Mouse (Mus musculus) right cerebral cortex, postnatal 36 days (tissue): ENCODE measurements at regions not wholly inside any gene's neighbourhood (a gene's known extent, or its start where the extent isn't known, plus 50 kb on each side); places are given as distances from the start of the nearest gene placed in this dataset.
A peak's percentile ranks its signal among the peaks of the same experiment; 100 is the strongest.

ENCODE experiments used
- DNase-seq, 2 experiments: peaks; one replicate each; pipeline ENCODE4 v3.0.0; 2022; ENCODE audit warnings: low spot score in 2 of 2, mixed read lengths in 1 of 2

DNA sequence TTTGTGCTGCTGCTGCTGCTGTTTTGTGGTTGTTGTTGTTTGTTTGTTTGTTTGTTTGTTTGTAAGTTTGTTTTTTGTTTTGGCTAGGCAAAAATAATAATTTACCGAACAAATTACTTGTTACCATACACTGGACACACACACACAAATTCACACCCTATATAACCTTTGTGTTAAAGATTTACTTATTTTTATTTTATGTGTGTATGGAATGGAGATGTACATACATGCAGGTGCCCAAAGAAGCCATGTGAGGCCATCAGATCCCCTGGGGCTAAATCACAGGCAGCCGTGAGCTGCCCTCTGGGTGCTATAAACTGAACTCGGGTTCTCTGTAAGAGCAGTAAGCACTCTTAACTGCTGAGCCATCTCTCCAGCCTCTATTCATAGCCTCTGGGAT lies 56.0 kb downstream of the Pttg1 start:
- no peak for DNase-seq

DNA sequence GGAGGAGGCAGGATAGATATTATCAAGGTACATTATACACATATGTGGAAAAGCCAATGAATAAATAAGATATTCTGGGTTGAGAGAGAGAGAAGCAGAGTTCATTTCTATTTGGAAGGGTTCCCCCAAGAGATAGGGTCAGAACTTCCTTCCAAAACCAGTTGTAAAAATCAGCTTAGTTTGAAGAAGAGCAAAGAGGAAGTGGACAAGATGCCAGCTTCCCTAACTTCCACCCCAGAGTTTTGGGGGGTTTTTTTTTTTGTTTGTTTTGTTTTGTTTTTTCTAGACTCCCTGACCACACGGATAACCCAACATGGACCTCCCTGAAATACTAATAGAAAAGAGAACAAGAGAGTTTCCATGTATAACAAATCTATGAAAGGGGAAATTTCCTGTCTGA lies 57.7 kb downstream of the Pttg1 start:
- DNase-seq, result no peak

DNA sequence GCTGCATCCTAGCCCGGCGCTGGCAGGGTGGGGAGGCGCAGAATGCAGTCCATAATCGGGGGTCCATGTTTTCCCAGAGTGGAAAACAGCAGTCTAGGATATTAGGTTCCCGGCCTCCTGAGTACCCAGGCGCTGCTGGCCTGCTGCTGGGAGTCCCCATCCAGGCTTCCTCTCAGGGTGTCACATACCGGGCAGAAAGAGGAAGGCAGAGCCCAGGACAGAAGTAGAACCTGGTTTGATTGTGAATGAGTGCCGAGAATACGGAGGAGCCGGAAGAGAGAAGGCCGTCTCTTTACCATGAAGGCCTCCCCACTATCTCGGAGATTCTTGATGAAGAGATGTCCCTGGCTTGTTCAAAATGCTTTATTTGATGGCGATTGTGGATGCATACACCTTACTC lies 64.2 kb downstream of the Pttg1 start:
- no peak for DNase-seq

DNA sequence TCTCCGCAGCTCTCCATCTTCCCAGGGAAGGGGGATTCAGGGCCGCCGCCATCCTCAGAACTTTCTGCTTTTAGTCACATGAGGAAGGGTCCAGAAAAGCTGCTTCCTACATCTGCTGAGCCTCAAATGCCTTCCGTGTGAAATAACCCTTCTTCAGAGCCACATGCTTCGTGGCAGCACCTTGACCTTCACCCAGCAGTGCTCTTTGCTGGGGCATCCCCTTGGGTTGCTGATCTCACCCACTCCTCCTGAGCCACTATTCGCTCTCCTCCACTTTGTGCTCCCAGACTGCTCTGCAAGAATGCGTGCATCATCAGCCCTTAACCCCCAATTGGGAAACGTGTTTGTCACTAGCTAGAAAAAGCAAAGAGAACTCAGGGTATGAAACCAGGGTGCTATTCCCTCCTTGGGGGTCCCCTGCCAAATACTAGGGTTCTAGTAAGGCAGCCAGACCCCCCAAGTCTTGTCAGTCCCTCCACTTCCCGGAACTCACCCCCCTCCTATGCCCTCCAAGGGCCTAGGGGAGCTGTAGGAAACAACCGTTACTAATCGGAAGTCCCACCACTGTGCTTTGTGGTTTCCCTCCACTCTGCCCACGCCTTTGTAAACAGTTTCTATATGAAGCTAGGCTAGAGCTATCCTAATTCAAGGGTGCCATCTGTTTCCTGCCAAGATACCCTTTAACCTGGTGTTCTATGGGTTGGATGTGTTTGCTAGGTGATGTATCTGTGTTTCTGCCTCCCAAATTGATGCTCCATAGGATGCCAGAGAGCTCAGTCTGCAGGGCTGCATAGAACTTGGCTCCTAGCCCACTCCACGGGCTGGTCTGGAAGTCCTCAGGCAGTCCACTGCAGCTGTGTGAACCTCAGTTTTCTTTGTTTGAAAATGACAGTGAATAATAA lies 67.4 kb downstream of the Pttg1 start:
- no peak for DNase-seq

DNA sequence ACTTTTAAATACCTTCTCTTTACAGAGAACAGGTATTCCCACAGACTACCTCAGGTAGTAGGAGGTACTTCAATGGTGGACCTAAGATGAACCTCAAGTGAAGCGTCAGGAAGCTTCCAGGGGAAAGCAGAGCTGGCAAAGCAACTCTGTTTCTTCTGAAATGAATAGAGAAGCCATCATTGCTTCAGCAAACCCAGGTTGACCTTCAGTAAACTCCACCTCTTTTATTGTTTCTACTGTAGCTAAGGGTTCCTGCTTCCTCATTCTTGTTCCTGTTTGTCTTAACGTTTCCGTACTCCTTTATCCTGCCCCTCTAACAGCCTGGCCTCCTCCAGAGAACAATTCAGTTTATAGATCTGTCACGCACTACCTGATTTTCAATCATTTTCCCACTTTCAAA lies 72.4 kb downstream of the Pttg1 start:
- no peak for DNase-seq

DNA sequence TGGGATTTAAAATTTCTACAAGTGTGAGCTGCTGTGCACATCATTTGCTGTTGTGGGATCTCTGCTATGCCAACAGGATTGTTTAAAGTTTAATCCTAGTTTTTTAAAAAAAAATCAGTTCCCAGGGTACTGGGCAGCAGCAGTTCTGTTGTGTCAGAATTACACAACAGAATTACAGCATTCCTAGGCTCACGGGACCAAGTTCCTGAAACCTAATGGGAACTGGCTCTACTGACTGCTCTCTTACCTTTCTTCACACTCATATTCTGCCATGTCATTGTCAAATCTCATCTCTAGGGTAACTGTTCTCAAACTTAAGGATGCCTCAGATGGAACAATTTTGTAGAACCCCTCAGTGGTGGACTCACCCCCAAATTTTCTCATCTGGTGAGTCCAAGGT lies 73.0 kb downstream of the Pttg1 start:
- DNase-seq, result no peak

DNA sequence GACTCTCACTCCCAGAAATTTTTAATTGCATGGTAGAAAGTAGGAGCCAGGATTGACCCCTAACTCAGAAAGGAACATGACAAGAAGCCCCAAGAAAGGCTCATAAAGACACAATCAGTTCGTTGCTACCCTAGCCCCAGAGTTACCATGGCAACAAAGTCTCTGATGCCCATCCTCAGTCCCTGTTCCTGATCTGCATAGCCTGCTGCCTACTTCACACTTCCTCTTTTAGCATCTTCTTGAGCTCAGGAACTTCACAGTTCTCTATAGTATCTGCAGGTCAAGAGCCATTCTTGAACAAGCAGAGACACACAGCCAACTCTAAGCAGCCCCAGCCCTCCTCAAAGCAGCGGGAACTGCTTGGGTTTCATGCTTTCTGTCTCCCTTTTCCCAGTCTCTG lies 74.2 kb downstream of the Pttg1 start:
- peak in 1 of 2 experiments; percentile 23 for DNase-seq

DNA sequence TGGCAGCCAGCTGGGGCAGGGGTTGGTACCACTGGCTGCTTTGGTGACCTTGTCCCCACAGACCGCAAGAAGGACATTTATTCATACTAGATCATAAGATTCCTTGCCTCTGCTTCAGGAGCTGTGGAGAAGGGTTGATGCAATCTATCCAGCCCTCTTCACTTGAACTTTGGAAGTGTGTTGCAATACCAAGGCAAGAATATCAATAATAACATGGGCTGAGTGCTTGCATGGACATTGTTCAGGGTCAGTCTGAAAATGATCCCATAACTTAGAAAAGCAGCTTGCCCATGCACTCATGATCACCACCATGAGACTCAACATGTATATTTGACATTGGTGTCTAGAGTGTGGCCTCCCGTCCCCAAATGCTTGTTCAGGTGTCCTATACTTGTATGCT lies 74.7 kb downstream of the Pttg1 start:
- no peak for DNase-seq

DNA sequence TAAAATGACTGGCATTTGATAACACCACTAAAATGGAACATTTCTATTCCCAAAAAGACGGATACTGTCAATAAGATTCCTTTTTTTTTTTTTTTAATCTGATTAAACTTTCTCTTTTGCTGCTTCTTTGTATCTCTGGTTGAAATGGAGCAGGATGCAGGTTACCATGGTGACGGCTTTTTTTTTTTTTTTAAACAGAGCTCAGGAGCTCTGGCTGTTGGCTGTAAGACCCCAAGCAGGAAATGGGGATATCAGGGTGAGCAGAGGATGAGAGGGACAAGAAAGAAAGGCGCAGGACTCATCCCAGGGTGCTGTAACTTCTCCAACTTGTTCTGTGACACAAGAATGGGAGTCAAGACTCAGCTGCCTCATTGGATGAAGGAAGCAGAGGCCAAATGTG lies 75.8 kb downstream of the Pttg1 start:
- no peak for DNase-seq

DNA sequence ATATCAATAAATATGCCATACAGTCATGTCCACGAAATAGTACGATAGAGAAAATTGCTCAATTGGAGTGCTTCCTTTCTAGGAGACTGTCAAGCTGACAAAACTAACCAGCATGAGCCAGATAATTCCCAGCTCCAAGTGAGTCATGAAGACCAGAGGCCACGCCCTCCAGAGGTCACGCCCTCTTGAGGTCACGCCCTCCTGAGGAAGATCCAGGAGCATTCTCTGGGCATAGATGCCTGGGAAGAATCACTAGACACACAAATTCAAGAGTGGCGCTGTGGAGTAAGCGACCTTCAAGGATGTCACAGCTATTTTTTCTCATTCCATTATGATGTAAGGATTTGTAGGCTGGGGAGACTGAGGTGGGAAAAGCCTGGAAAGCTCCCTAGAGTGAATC lies 76.5 kb downstream of the Pttg1 start:
- DNase-seq, result no peak

DNA sequence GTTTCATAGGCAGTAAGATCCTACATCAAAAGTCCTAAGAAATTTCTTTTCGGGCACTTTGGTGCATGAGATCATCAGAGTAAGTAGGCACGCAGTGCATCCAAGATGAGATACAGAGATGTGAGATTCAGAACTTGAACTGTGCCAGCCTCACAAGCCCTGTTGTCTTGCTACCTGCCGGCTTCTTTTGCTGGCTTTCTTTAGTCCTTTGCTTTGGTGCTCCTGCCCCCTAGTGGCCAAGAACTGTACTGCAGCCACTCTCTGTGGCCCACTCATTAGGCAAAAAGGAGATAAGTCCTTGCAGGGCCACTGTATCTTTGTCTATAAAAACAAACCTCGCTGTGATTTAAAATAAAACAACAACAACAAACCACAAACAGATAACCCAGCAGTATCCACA lies 77.5 kb downstream of the Pttg1 start:
- peak; percentile 84 to 86 for DNase-seq

DNA sequence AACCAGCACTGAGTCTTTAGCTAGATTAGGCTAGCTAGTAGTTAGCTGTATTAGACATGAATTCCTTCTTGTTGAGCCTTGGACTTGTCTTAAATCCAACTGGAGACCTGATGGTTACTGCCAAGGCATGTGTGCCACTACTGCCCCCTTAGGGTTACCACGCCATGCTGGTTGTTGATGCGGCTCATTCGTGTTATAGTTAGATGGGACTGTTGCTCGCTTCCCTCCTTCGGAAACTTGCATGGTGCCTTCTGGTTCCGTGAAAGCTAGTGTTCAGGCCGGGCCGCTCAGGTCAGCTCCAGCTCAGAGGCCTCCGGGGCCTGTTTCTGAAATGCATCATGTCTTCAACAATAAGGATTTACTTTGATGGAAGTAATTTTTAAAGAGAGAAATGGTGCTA lies 79.6 kb downstream of the Pttg1 start:
- DNase-seq, result no peak

DNA sequence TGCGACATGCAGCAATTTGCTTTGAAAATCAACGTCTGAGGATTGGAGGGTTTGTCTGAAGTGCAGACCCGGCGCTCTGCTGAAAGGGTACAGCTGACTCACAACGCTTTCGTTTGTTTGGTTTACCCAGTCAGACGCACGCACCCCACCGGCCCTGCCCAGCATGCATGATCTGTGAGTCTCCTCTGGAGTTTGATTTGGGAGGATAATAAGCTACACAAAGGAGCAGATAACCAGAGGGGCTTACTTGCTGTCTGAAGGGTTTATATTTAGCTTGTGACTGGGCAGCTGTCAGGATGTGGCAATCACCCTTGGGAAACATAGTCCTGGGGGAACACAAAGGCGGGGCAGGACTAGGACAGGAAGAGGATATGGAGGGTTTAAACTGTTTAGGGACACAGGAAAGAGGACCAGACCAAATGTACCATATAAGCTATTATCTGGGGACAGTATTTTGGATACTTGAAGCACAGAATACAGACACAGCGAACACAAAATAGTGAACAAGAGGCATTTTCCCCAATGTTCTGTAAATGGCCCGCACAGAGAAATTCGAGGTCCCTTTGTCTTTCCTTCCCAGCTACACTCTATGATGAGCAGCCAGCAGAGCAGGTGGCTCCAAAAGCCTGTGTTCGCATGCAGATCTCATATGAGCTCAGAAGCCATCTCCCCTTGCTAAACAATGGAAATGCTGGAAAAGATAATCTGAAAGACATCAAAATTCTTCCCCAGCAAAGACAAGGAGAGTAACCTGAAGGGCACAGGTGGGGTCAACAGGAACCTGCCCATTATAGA lies 81.1 kb downstream of the Pttg1 start:
- DNase-seq, result no peak

DNA sequence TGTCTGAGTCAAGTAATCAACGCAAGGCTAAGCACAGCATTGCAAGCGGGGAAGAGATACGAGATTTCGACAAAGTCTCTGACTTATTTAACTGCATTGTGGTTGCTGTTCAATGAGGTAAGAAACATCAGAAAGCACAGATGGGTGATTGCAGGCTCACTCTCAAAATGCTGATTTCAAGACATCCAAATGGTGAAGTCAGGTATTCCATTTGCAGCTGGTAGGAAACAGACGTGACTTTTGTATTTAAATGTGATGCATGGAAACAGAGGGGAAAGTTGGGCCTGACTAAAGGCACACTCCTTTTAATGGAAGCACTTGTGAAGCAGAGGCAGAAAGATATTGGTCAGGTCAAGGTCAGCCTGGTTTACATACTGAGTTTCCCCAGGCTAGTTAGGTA lies 82.5 kb downstream of the Pttg1 start:
- DNase-seq, result no peak

DNA sequence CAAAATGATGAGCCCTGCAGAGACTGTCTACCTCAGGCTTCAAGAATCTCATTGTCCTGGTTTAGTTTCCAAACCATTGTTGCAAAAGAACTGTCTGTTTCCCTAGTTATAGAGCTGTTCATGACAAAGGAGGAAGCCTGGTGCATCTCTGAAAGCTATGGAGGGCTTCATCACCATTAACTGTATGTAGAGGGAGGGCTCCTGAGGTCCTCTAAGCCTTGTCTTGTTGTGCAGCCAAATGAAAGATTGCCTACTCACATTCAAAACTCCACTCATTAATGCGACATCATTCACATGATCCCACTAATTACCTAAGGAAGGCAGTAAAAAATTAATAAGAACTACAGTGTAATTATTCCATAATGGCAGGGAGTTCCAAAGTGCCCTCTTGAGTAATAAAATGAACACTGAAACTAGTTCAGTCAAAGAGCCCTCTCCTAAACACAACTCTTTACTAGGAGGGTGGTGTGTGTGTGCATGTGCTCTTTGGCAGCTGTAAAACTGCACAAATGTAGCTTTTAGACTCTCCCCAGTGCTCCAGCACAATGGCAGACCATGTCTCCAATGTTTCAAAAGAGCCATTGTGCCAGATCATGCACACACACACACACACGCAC lies 87.6 kb downstream of the Pttg1 start:
- DNase-seq, result no peak

DNA sequence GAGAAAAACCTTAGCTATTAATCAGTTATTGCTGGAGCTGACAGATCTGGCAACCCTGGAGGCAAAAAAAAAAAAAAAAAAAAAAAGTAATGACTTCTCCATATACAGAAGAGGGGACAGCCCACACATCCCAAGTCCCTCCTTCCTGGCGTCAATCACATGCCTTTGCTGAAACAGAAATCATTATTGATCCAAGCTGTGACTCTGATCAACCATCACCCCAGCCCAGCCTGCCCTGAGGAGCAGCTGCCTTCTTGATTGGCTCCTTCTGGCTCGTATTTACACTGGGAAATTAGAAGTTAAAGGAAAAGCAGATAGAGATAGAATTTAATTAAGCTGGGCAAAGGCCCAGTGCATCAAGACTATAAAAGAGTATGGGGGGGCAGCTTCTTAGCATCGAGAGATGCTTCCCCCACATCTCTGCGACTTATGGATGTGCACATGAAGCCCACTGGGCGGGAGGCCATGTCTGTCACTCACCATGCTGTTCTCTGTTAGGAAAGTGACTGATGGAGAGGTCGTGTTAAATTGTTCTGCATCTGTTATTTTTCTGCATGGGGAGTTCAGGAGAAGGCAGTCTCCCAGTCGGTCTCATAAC lies 90.3 kb downstream of the Pttg1 start:
- DNase-seq, result no peak

DNA sequence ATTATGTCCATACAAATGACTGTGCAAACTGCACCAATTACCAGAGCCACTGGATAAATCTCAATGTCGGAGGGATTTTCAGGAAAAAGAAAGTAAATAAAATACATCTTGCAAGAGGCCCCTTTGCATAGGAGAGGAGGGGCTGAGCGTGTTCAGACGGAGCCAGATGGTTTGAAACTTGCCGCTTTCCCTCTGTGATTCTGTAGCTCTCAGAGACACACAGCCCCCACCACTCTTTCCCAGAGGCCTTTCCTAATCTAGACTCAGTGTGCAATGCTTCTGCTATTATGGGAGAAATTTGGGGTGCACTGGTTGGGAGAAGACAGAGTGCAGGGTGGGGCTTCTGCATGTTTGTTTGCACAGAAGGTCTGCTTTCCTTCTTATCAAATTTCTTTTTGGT lies 92.5 kb downstream of the Pttg1 start:
- no peak for DNase-seq

DNA sequence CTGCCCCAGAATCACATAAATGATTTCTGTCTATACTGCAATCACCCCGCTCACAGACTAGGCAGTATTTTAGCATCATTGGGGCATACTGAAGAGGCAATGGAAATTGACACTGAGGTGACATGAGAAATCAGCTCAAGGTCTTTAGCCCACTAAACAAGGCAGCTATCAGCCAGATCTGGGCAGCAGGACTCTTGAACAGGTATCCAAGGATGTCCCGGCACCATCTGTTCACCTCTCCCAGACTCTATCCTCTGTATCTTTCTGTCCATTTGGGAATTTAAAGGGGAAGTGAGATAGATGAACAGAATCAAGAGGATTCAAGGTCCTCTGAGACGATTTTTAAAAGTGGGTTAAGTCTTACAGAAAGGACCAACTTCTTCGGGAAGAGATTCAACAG lies 112.1 kb downstream of the Pttg1 start:
- no peak for DNase-seq
